Mouse (Mus musculus) CD4-positive, CD25-positive, alpha-beta regulatory T cell, adult 4 months (primary cell): ENCODE results near the gene Surf6. TPM values are rescaled to one million over a fixed set of nuclear protein-coding genes. Genes with fewer than 3 reads are reported as not detected.
A peak's percentile ranks its signal among the peaks of the same experiment; 100 is the strongest.

ENCODE experiments used
- ATAC-seq: one replicate; pipeline ENCODE4 v1.8.0; 2017
- polyA plus RNA-seq, 2 experiments: library from polyadenylated mRNA; unstranded; fragments of 100-300 nt; shearing (Covaris generic); gene quantifications; one replicate each; pipeline ENCODE4 v1.2.1; 2017

Gene Surf6
- 10 to 100 TPM; 27.3 to 56.2 TPM for polyA plus RNA-seq

DNA sequence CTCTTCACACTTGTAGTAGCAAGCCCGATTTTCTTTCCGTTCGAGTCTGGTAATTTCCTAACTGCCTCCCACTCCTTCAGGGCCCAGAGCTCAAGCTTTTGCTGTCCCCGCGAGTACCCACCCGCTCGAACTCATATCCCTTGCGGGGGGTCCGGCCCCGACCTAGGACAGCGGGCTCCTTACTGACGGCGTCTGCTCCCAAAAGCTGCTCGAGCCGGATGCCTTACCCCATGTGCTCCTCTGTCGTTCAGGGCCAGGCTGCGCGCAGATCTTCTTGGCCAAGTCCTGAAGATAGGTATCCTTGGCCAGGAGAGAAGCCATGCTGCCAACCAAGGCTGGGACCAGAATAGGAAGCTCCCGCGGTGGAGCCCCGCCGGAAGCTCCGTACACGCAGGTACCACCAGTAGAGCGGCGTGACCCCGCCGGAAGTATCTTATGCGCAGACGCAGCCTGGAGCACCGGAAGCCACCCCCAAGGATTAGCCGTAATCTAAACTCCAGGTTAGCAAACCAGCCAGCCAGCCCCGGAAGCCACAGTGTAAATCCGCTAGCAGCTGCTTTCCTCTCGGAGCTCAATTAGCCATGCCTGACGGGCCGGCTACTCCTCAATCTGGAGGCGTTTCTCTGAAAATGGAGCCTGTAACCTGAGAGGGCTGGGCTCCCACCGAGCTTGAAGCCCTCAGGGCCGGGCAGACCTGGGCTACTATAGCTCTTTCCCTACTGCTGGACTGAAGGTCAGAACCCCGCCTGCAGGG lies at the start of gene Surf6:
Surf6 (minus strand) TSS at position 413 of the 754 bp plus-strand sequence.
- peak; percentile 99 for ATAC-seq

DNA sequence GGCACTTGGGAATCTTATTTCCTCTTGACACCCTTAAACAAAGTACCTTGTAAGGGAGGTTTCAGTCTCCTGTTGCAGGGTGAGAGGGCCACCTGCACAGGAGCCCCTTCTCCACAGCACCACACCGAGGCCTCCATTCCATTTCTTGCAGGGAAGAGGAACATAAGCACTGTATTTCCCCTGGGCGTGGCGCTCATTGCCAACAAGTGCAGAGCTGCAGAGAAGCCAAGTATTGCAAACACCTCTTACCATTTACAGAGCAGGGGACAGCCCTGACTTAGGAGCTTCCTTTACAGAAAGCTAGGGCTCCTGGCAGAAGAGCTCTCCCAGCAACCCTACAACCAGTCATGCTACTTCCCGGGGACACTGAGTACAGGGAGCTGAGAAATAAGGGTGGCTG lies 49.5 kb upstream of the Surf6 start:
- ATAC-seq: no peak

DNA sequence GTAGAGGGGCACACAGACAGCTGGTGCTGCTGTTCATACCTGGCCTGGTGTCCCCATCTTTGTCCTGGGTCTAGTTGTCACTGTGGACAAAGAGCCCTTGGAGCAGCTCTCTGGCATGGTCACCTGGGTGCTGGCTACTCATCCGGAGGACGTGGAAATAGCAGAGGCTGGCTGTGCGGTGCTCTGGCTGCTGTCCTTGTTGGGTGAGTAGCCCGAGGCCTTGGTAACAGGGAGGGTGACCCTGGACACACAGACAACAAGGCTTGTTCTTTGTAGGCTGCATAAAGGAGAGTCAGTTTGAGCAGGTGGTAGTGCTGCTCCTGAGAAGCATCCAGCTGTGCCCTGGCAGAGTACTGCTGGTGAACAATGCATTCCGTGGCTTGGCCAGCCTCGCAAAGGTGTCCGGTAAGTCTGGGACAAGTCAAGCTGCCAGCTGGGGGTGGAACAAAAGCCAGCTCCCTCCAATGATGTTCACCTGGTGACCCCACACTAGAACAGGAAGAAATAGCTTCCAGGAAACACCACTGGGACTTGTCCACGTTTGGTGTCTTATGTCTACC lies 48.7 kb upstream of the Surf6 start:
- no peak for ATAC-seq

DNA sequence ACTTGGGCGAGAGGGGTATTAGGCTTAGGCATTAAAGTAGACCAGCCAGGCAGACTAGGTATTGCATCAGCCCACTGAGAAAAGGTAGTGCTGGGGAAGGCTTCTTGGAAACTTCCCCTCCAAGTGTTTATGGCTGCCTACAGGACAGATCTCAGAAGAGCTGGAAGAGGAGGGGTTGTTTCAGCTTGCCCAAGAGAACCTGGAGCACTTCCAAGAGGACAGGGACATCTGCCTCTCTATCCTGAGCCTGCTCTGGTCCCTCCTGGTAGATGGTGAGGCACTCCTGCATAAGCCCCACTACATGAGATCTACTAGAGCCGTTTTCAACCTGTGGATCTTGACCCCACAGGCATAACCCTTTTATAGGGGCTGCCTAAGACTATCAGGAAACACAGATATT lies 47.7 kb upstream of the Surf6 start:
- no peak for ATAC-seq

DNA sequence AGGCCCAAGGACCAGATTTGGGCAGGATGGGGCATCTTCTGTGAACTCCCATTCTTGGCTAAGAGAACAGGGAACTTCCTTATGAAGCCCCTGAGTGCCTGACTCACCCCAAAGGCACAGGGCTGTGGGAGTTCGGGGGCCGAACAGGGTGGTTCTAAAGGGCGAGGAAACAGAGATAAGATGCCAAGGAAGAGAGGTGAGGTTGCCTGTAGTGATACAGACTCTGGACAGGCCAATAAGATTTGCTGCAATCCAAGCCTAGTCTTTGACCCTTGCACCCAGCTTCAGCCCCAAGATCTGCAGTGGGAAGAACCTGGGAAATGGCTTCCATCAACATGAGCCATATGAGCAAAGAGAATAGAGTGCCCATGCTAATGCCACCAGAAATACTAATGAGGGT lies 40.6 kb upstream of the Surf6 start:
- no peak for ATAC-seq

DNA sequence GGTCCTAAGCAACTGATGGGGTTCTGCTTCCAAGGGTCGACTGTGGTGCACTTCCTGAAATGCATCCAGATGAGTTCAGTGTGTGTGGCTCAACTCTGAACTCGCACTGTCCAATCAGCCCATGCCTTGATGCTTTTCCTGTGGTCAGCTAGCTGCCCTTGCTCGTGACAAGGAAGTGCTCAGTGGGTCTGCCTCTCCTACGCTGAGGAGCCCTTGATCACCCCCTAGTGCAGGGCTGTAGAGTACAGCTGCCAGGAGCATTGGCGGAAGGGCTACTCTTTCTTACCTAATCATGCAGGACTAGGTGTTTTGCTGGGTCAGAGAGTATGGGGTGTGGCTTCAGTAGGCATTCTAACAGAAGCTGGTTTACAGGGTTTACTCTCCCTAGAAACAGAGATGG lies 38.9 kb upstream of the Surf6 start:
- ATAC-seq: no peak

DNA sequence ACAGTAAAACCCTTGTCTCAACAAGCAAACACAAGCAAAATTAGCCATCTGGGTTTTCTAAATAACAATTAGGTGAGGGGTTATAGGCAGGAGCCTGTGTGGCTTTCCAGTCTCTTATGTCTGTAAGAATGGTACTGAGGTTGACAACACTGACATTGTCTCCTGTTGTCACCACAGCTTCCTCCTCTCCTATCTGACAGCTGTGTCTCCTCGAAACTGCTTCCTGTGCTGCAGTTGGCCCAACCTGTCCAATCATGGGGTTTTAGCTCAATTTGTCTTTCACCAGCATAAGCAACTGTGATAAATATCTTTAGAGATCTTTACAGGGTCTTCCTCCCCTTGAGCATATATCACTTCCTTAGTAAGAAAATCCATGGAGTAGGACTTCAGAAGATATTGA lies 33.7 kb upstream of the Surf6 start:
- peak; percentile 17 for ATAC-seq

DNA sequence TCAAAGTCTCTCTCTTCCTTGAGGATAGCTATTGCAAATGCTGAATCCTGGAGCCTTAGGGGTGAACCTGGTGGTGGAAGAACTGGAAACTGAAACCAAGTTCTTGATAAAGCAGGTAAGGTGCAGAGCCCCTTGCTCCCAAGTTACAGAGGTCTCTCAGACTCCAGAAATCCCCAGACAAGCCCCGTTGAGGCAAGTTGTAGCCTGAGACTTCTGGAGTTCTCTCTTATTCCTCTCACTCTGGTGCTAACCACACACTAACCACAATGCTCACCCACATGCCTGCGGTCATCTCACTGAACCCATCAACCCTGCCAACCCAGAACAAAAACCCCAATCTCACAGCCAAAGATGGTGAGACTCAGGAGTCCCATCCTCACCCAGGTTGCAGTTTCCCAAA lies 32.6 kb upstream of the Surf6 start:
- ATAC-seq: no peak

DNA sequence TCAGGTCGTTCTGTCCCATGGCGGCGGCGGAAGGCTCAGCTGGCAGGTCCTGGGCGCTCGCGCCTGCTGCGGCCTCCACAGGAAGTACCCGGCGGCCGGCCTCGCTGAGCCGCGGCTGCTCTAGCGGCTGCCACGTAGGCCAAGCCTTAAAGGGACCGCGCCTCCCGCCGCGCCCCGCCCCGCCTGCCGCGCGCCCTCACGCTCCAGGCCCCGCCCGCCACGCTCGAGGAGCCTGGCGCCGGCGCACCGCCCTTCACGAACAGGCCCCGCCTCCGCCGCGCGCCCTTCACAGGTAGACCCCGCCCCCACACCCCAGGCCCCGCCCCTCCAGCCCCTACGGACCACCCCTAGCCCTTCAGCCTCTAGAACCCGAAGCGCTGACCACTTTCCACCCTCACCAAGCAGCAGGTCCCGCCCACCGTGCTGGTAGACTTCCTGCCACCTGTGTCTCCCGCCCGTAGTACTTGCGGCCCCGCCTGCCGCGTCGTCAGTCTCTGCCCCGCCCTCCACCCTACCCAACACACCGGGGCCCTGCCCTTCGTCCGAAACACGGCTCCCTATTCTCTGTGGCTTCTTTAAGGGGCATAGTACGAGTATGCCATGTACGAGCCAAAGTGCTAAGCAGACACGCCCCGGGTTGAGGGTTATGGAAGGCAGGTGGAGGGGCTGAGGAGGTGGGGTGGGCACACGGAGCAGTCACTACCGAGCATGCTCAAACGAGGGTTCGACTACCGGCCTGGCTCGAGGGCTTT lies 30.8 kb upstream of the Surf6 start, which contains the start of the genes Surf4 and Stkld1:
Surf4 (minus strand) TSS at position 625 of the 752 bp plus-strand sequence.
Stkld1 (plus strand) TSS at position 744 of the 752 bp plus-strand sequence.
- ATAC-seq: peak; percentile 84

DNA sequence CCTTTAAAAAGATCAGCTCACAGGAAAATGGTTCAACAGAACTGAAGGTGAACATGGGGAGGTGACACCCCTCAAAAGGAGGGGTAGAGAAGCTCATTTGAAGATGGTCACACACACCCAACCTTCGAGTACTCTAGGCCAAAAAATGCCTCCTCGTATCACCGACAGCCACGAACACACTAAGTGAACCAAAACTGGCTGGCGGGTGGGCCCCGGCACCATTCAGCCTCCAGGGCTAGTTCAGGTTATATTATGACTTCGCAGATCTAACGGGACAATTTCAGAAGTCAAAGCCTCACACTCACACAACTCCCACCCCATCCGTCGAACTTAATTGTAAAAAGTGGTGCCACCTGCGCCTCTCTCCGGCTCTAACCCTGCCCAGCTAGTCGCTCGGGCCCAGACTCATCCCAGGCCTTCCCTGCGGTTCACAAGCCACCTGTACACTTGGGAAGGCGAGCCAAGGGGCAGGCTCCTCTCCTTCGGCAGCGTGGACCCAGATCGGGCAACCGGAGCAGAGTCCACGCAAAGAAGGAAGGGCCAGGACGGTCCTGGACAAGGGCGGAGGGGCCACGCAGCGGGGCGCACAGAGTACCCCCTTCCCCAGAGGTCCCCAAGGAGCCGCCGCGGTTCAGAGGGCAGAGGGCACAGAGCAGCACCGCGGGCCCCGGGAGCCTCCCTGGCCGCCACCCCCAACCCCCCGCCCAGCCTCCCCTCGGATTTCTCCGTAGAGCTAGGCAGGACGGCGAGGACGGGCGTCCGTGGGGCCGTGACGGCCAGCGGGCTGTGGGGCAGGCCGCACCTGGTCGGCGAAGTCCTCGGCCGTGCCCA lies 30.0 kb upstream of the Surf6 start:
- peak; percentile 4 for ATAC-seq

DNA sequence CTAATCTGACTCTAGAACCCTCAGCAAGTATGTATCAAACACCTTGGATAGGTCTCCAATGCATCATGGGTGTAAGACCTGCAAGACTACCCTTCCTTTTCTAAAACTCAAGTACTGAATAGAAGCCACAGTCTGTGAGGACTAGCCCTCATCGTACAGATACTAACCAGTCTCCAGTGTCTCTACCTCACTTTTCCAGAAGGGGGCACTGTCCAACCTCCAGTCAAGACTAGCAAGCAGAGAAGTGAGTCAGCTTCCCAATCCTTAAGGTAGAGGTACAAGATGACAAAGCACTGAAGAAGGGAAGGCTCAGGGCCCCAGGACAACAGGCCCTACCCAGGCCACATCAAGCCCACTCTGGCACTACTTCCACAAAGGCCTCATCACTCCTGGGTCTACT lies 27.7 kb upstream of the Surf6 start:
- peak; percentile 22 for ATAC-seq

DNA sequence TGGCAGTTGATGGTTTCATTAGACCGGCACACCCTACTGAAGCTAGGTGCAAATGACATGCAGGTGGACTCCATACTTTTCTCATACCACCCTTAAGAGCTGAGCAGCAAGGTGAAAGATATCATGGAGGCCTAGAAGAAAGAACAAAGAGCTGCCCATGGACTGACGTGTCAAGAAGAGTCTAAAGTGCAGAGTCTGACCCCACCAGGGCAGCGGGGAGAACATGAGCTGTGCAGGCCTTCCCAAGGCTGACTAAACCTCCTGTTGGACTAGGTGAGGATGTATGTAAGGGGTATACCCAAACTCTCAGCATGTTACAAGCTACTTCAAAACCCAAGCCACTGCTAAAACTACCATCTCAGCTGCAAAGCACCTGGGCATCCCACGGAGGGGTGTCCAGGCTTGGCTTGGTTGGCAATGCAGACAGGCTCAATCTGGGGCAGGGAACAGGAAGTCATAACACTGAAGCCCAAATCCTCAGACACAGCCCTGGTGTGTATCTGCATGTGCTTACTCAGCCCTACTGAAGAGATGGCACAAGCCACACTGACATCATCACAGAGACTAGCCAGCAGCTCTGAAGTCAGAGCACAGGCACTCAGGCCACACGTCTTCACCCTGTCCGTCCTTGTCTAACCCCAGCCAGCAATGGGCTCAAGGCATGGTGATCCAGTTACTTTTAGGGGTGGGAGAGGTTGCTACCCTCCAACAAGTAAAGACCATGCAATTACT lies 25.2 kb upstream of the Surf6 start:
- ATAC-seq: no peak

DNA sequence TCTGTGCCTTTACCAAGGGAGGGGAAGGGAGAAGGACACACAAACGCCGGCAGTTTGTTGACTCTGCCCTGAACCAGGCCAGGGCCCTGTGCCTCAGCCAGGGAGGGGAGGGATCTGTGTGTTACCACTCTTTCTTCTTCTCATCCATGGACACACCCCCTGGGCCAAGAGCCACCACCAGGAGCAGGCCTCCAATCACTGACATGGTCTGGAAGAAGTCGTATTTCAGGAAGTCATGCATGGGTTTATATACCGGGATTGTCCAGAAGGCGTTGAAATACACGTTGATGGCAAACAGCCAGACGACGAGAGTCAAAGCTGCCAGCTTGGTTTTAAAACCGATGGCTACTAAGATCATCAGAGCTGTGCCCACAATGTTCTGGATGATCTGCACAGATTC lies 19.1 kb upstream of the Surf6 start:
- no peak for ATAC-seq

DNA sequence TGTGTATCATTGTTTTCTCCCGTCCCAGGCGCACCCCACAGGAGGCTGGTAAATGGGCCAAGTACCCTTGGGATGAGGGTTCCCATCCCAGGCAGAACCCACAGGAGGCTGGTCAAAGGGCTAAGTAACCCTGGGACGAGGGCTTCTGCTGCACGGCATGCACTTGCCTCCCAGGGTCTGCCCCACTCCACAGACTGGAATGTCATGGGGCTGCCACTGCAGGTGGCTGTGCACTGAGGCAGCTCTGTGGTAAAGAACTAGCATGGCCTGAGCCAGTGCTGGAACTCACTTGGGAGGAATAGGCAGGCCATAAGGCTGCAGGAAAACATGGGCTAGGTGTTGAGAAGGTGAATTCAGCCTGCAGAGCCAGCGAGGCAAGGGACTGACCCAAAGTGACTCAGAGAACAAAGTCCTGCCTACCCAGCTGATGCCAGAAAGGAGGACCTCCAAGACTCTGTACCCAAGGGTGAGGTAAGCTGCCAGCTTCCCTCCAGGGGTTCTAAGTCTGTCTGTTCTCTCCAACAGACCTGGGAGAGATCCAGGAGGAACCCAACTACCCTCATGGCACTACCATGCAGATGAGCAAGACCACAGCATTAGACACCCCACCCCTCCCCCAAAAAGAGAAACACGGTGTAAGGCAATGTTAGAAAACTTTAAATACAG lies 17.6 kb upstream of the Surf6 start:
- ATAC-seq: no peak

DNA sequence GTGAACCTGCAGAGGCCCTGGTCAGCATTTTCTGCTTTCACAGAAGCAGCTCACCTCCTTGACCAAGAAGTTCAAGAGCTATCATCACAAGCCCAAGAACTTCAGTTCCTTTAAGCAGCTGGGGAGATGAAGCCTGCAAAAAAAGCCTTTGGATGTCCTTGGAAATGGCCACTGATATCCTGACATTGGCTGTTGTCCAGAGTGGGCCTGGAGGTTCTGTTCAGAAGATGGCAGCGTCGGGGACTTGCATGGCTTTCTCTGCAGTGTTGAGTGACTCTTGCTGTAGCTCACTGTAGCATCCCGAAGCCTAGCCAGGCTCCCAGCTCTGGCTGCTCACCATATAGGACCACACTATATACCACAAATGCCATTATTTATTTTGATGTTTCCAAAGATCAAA lies 17.0 kb upstream of the Surf6 start:
- ATAC-seq: no peak

DNA sequence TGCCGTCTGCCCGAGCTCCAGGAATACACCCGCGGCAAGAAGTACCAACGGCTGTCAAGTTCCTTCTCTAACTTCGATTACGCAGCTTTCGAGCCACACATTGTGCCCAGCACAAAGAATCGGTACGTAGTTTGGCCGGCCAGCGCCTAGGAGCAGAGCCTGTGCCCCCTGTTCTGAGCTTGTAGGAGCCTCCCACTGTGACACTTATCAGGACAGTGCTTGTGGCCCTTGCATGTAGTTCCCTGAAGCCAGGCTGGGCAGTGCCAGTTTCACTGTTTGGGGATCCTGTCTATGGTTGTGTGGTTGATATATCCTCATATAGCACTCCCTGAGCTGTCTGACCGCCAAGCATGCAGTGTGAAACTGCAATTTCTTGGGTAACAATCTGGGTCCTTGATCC lies 14.1 kb upstream of the Surf6 start:
- peak; percentile 4 for ATAC-seq

DNA sequence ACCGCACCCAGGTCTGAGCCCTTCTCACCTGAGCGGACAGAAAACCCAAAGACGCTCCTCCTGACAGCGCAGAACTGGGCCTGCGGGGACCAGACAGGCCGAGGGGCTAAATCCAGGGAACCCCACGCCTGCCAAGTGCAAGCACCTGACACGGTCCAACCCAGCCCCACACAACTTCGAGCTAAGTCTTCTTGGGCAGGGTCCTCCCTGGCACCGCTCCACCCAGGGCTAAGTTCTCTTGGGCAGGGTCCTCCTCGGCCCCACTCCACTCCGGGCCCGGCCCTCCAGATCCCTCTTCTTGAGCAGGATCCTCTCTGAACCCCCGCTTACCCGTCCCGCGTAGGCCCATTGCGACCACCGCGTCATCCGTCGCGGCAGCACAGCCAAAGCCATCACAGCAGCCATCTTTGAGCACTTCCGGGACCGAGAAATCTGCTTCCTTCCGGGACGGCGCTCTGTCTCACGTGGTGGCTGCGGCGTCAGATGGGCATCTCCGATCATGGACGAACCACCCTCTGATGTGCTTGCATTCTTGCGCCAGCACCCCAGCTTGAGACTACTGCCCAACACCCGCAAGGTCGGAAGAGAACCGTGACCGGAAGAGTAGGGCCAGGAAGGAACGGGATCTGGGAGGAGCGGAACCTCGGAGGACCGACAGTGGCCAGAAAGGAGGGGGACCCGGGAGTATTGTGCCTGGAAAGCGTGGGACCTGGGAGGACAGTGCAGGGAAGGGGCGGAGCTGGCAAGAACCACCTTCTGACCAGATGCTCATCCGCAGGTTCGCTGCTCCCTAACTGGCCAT lies 13.4 kb upstream of the Surf6 start, which contains the start of the genes Surf2 and Surf1:
Surf2 (plus strand) TSS at position 441 of the 802 bp plus-strand sequence.
Surf1 (minus strand) TSS at position 604 of the 802 bp plus-strand sequence.
- ATAC-seq: peak; percentile 94

DNA sequence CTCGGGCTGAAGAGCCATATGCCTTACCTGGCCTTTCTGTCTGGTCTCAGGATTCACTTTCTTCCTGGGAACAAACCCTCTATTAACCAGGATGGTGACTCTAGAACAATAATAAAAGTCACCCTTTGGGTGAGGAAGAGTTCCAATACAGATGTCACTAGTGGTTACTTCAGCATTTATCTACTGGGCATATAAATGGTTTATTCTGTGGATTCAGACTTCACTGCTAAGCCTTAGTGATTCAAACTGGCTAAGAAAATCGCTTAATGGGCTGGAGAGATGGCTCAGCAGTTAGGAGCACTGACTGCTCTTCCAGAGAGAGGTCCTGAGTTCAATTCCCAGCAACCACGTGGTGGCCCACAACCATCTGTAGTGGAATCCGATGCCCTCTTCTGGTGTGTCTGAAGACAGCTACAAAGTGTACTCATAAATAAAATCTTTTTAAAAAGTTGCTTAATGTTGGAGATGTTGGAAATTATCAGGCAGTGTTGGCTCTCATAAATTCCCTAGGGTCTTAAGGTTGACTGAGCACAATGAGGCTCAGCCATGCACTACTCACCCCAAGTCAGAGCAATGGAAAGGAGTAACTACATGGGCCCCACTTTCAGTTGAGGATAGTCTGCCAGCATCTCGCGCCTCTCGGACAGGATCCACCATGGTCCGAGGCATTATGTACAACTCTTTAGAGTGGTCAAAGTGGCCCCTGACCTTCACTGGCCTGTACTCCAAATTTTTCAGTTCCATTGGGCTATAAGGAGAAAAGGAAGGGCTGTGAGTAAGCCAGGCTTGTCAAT lies 11.7 kb upstream of the Surf6 start:
- no peak for ATAC-seq

DNA sequence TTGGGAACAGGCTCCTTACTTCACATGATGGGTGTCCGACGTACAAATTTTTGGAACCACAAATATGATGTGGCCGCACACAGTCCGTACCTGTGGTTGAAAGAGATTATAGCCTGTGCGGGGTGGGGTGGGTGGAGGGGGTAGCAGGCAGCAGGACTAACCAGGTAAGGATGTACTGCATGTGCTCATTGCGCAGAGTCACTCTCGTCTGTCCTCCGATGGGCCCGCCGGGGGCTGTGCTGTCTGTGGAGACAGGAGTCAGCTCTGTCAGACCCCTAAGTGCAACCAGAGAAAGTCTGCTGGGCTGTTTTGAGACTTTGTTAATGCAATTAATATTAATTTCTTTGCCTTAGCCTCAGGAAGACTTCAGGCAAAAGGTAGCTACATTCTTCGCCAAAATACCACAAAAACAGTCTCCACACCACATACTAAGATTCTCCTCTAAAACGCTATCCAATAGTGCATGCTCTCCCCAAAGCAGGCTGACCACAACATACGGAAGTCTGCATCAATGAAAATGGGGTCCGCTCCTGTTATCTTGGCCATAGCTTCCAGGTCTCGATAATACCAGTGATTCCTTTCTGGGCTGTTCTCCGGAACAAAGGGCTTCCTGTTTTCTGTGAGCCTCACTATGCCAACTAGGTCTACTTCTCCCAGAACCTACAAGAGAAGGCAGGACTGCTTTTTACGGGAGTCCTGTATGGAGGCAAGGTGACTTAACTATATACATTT lies 10.9 kb upstream of the Surf6 start:
- no peak for ATAC-seq
